Mouse (Mus musculus): ENCODE measurements around the gene Atxn7l2. TPM values are rescaled to one million over a fixed set of nuclear protein-coding genes. Genes with fewer than 3 reads are reported as not detected.

Gene Atxn7l2
- total RNA-seq, 1 experiment, result 9.5 TPM

DNA sequence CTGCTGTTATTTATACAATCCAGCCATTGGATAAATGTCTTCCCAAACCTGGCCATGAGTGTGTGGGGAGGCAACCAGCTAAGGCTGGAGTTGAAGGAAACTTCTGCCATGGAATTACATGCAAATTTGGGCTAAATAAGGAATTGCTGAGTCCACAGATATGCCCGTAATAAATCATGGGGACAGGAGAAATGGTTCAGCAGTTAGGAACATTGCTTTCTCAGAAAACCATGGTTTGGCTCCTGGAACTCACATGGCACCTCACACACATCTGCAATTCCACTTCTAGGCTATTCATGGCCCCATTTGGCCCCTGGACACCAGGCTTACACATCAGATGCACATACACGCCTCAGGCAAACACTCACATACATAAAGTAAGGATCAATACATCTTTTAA lies 16.8 kb upstream of the Atxn7l2 start:
- DNase-seq (ENCODE audit: low read depth, low spot score), result no peak
- Histone ChIP-seq H3K4me1 (ENCODE audit: control insufficient read depth in 2 of 2, insufficient read depth in 2 of 2, low read length in 2 of 2, poor library complexity in 1 of 2) (peaks cover 0 to 6% of the 10 kb centered on the region in 2 experiments; a peak in 1 of 4 replicates), H3K27ac (ENCODE audit: insufficient read depth, low read depth, low read length, poor library complexity, severe bottlenecking) (no peak overlapping the region), H3K4me3 (ENCODE audit: insufficient read depth in 1 of 2, low read depth in 1 of 2, low read length in 2 of 2, poor library complexity in 1 of 2, severe bottlenecking in 1 of 2) (no peak overlapping the region), H3K36me3 (ENCODE audit: control insufficient read depth, insufficient read depth, low read length, poor library complexity, severe bottlenecking) (no peaks in the 10 kb centered on the region), H3K9me3 (ENCODE audit: control insufficient read depth, insufficient read depth, low read depth, low read length) (no peaks in the 10 kb centered on the region), H3K9ac (ENCODE audit: insufficient read depth, low read depth, low read length, poor library complexity, severe bottlenecking) (no peak overlapping the region)
- TF ChIP-seq MAFK (IDR thresholded peaks at IDR 0.05; ENCODE audit: insufficient read depth, low read depth, low read length) (no peak), HCFC1 (IDR thresholded peaks at IDR 0.05; ENCODE audit: borderline replicate concordance, insufficient read depth, low read length) (no peak), ZNF384 (IDR thresholded peaks at IDR 0.05; ENCODE audit: low read depth, low read length) (no peak), ZC3H11A (IDR thresholded peaks at IDR 0.05; ENCODE audit: borderline replicate concordance, low read depth, low read length) (no peak), CHD2 (IDR thresholded peaks at IDR 0.05; ENCODE audit: low read depth, low read length) (no peak)
- in situ Hi-C loops (cut with MboI; ENCODE audit: low sequenced_read_pairs in 2 of 2, unreplicated experiment in 2 of 2), result no loop called here

DNA sequence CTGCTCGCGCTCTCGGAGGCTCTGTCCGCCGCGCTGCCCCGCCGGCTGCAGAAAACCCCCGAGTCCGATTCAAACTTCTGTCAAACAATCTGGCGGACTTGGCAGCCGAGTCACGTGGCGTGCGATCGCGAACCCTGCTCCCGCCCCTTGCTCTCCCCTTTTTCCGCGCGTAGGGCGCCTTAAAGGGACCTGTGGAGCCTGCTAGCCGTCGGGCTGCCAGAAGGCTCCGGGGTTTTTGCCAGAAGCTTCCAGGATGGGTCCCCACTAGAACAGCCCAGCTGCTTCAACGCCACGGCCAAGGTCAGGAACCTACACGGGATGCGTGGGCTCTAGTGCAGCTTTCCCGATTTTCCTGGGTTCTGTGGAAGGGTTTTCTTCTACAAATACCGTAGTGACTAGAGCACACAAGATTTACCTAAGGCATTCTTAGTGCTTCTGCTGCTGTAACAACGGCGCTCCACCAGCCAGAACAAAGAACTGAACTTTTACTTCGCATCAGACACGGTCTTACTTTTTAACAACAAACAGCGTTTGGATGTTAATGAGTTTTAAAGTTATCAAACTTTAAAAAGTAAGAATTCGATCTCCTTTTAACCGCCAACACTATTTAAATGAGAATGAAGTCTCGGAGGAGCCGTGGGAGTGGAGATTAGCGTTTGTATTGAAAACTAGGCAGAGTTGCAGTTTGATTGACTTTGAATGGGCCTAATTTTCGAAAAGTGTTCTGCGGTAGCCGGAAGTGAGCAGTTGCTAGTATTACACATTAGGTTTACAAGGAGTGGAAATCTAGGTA lies 16.0 kb upstream of the Atxn7l2 start, which contains the start of gene Sypl2:
TSS of gene Sypl2 (minus strand) at position 91 of the 793 bp plus-strand sequence.
- Histone ChIP-seq H3K9ac (ENCODE audit: insufficient read depth, low read depth, low read length, poor library complexity, severe bottlenecking) (peak within 1 kb of the TSS; percentile 46; the same call in 1 of the 2 replicates), H3K4me1 (ENCODE audit: control insufficient read depth in 2 of 2, insufficient read depth in 2 of 2, low read length in 2 of 2, poor library complexity in 1 of 2) (peaks cover 0 to 4% of the 10 kb centered on the region in 2 experiments; a peak in 1 of 4 replicates), H3K4me3 (ENCODE audit: insufficient read depth in 1 of 2, low read depth in 1 of 2, low read length in 2 of 2, poor library complexity in 1 of 2, severe bottlenecking in 1 of 2) (peak within 1 kb of the TSS; percentile 54 to 67), H3K36me3 (ENCODE audit: control insufficient read depth, insufficient read depth, low read length, poor library complexity, severe bottlenecking) (no peaks in the 10 kb centered on the region), H3K9me3 (ENCODE audit: control insufficient read depth, insufficient read depth, low read depth, low read length) (no peaks in the 10 kb centered on the region), H3K27ac (ENCODE audit: insufficient read depth, low read depth, low read length, poor library complexity, severe bottlenecking) (no peak within 1 kb of the TSS)
- DNase-seq (ENCODE audit: low read depth, low spot score), result no peak
- TF ChIP-seq HCFC1 (IDR thresholded peaks at IDR 0.05; ENCODE audit: borderline replicate concordance, insufficient read depth, low read length) (0 out of 2 replicates have a peak, but pooled peaks have one; percentile 19), CHD2 (IDR thresholded peaks at IDR 0.05; ENCODE audit: low read depth, low read length) (no peak)
- in situ Hi-C loops (cut with MboI; ENCODE audit: low sequenced_read_pairs in 2 of 2, unreplicated experiment in 2 of 2), result no loop called here

DNA sequence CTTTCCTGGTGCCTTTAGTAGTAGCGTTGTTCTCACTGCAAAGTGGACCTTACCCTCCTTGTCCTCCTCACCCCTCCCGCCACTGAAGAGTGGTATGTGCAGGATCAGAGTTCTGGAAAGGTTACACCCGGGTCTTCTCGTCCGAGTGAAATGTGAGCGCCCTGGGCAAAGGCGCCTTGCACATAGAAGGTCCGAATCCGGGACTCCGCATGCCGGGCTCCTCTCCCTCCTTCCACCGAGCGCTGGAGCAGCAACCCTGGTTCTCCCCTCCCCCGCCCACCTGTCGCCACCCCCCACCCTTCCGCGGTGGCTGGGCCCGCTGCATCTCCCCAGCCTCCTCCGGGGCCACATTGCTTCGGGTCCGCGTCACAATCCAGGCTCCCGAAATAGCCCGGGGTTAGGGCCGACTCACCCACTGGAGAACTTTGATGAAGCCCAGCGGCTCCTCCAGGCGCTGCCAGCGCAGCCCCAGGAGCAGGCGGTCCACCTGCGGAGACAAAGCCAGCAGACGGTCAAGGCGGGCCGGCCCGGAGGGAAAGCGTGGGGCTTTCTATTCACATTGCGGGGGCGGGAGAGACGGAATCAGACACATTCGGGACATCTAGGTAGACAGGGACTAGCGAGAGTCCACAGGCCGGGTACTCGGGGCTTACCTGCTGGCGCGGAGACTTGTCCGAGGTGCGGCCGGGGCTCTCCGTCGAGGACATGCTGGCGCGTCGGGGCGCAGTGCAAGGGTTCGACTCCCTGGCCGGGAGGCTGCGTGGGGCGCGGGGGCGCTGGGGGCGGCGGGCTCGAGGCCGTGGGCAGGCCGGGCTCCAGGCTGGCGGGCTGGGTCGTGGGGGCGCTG lies 15.2 kb upstream of the Atxn7l2 start:
- peak overlapping the region; percentile 46; the same call in 1 of the 2 replicates for H3K9ac ChIP-seq (ENCODE audit: insufficient read depth, low read depth, low read length, poor library complexity, severe bottlenecking)
- in situ Hi-C loops (cut with MboI; ENCODE audit: low sequenced_read_pairs in 2 of 2, unreplicated experiment in 2 of 2), result no loop called here
- no peak for TF ChIP-seq MAFK (IDR thresholded peaks at IDR 0.05; ENCODE audit: insufficient read depth, low read depth, low read length)
- no peak for TF ChIP-seq ZNF384 (IDR thresholded peaks at IDR 0.05; ENCODE audit: low read depth, low read length)
- H3K4me3 ChIP-seq (ENCODE audit: insufficient read depth in 1 of 2, low read depth in 1 of 2, low read length in 2 of 2, poor library complexity in 1 of 2, severe bottlenecking in 1 of 2), result peak overlapping the region; percentile 54 to 67
- H3K9me3 ChIP-seq (ENCODE audit: control insufficient read depth, insufficient read depth, low read depth, low read length), result no peaks in the 10 kb centered on the region
- H3K36me3 ChIP-seq (ENCODE audit: control insufficient read depth, insufficient read depth, low read length, poor library complexity, severe bottlenecking), result no peaks in the 10 kb centered on the region
- peaks cover 0 to 4% of the 10 kb centered on the region in 2 experiments; a peak in 1 of 4 replicates for H3K4me1 ChIP-seq (ENCODE audit: control insufficient read depth in 2 of 2, insufficient read depth in 2 of 2, low read length in 2 of 2, poor library complexity in 1 of 2)
- no peak for DNase-seq (ENCODE audit: low read depth, low spot score)
- H3K27ac ChIP-seq (ENCODE audit: insufficient read depth, low read depth, low read length, poor library complexity, severe bottlenecking), result no peak overlapping the region

DNA sequence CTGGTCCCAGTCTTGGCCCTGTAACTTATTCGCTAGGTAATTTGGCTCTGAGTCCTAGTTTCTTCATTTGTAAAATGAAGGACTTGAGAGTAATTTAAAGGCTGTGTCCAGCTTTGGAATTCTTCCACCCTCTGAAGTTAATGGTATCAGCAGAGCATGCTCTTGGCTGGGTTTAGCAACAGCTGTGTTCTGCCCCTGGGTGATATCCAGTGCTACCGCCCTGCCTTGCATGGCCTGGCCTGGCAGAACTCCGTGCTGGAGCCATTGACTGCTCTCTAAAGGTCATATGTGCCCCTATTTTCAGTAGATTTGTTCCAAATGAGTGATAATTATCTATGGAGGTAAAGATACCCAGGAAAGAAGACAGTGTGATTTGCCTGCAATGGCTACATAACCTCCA lies 9.9 kb upstream of the Atxn7l2 start:
- in situ Hi-C loops (cut with MboI; ENCODE audit: low sequenced_read_pairs in 2 of 2, unreplicated experiment in 2 of 2), result no loop called here
- H3K9ac ChIP-seq (ENCODE audit: insufficient read depth, low read depth, low read length, poor library complexity, severe bottlenecking), result no peak overlapping the region
- no peak for DNase-seq (ENCODE audit: low read depth, low spot score)
- no peaks in the 10 kb centered on the region for H3K36me3 ChIP-seq (ENCODE audit: control insufficient read depth, insufficient read depth, low read length, poor library complexity, severe bottlenecking)
- no peak overlapping the region for H3K4me3 ChIP-seq (ENCODE audit: insufficient read depth in 1 of 2, low read depth in 1 of 2, low read length in 2 of 2, poor library complexity in 1 of 2, severe bottlenecking in 1 of 2)
- no peaks in the 10 kb centered on the region for H3K9me3 ChIP-seq (ENCODE audit: control insufficient read depth, insufficient read depth, low read depth, low read length)
- no peaks in the 10 kb centered on the region for H3K4me1 ChIP-seq (ENCODE audit: control insufficient read depth in 2 of 2, insufficient read depth in 2 of 2, low read length in 2 of 2, poor library complexity in 1 of 2)
- no peak overlapping the region for H3K27ac ChIP-seq (ENCODE audit: insufficient read depth, low read depth, low read length, poor library complexity, severe bottlenecking)
- no peak for TF ChIP-seq HCFC1 (IDR thresholded peaks at IDR 0.05; ENCODE audit: borderline replicate concordance, insufficient read depth, low read length)
- TF ChIP-seq CHD2 (IDR thresholded peaks at IDR 0.05; ENCODE audit: low read depth, low read length), result no peak
- TF ChIP-seq ZC3H11A (IDR thresholded peaks at IDR 0.05; ENCODE audit: borderline replicate concordance, low read depth, low read length), result no peak
- TF ChIP-seq MAFK (IDR thresholded peaks at IDR 0.05; ENCODE audit: insufficient read depth, low read depth, low read length), result no peak
- no peak for TF ChIP-seq ZNF384 (IDR thresholded peaks at IDR 0.05; ENCODE audit: low read depth, low read length)

All from ES-E14 (cell line).